Mouse (Mus musculus) layer of hippocampus, adult 2 months (tissue): Measurements from ENCODE around the gene 1110059E24Rik. TPM values are rescaled to one million over a fixed set of nuclear protein-coding genes. Genes with fewer than 3 reads are reported as not detected.
"Not testable (repeated sequence)": the region's sequence is repeated elsewhere in the genome, so short reads cannot be mapped to it uniquely, and the experiment has no call there.

Experiments used
- DNase-seq, 2 experiments: peaks; one replicate each; pipeline ENCODE4 v3.0.0; 2022; ENCODE audit warnings: low spot score in 2 of 2
- H3K27ac ChIP-seq: fragments of 200-600 bp; 2 replicates; pipeline ENCODE4 v1.8.1; 2022
- H3K4me3 ChIP-seq: fragments of 200-600 bp; 2 replicates; pipeline ENCODE4 v1.8.1; 2022; ENCODE audit warnings: mild to moderate bottlenecking
- CTCF ChIP-seq: fragments of 200-600 bp; conservative IDR thresholded peaks from 2 replicates; pipeline ENCODE4 v1.8.1; 2022; ENCODE audit warnings: antibody characterized with exemption, mild to moderate bottlenecking, moderate library complexity
- total RNA-seq, 2 experiments: library from RNA; stranded (reverse); gene quantifications; 2 replicates each; pipeline ENCODE4 v1.2.3; 2021

Gene 1110059E24Rik
- total RNA-seq, 2 experiments from 2014 or later = 25.0 to 28.2 TPM

- H3K27ac ChIP-seq = no peak overlapping the region
- TF ChIP-seq CTCF = no peak
- no peak overlapping the region for H3K4me3 ChIP-seq
- DNase-seq = no peak
These were observed 41.5 kb downstream of the 1110059E24Rik start for GRCm38 (mm10) chr19:21611297-21611696.

GRCm38 (mm10) chr19:21610240-21610639 is 42.5 kb downstream of the 1110059E24Rik start:
- no peak for DNase-seq
- H3K4me3 ChIP-seq = no peak overlapping the region
- TF ChIP-seq CTCF = no peak
- peak overlapping the region; percentile 18; the same call in 1 of the 2 replicates for H3K27ac ChIP-seq

GRCm38 (mm10) chr19:21605294-21605693 is 47.5 kb downstream of the 1110059E24Rik start:
- no peak for TF ChIP-seq CTCF
- H3K4me3 ChIP-seq = no peak overlapping the region
- DNase-seq = no peak
- no peak overlapping the region for H3K27ac ChIP-seq

GRCm38 (mm10) chr19:21603836-21604235 is 48.9 kb downstream of the 1110059E24Rik start:
- Histone ChIP-seq H3K27ac (no peak overlapping the region), H3K4me3 (no peak overlapping the region)
- TF ChIP-seq CTCF = no peak
- no peak for DNase-seq

GRCm38 (mm10) chr19:21601541-21602101 is 51.2 kb downstream of the 1110059E24Rik start:
- Histone ChIP-seq H3K4me3 (no peak overlapping the region), H3K27ac (no peak overlapping the region)
- no peak for TF ChIP-seq CTCF
- DNase-seq = no peak

GRCm38 (mm10) chr19:21598659-21599352 is 54.0 kb downstream of the 1110059E24Rik start:
- H3K27ac ChIP-seq = no peak overlapping the region
- no peak for DNase-seq
- TF ChIP-seq CTCF = no peak
- H3K4me3 ChIP-seq = no peak overlapping the region

GRCm38 (mm10) chr19:21594676-21595075 is 58.1 kb downstream of the 1110059E24Rik start:
- Histone ChIP-seq H3K4me3 (no peak overlapping the region), H3K27ac (no peak overlapping the region)
- DNase-seq = no peak
- no peak for TF ChIP-seq CTCF

GRCm38 (mm10) chr19:21592216-21592615 is 60.6 kb downstream of the 1110059E24Rik start:
- not testable (repeated sequence) for DNase-seq, H3K4me3 ChIP-seq, H3K27ac ChIP-seq

- DNase-seq = no peak
- TF ChIP-seq CTCF = no peak
- H3K27ac ChIP-seq = no peak overlapping the region
- no peak overlapping the region for H3K4me3 ChIP-seq
These were observed 62.9 kb downstream of the 1110059E24Rik start for GRCm38 (mm10) chr19:21589888-21590287.

GRCm38 (mm10) chr19:21587593-21587992 is 65.2 kb downstream of the 1110059E24Rik start:
- Histone ChIP-seq H3K27ac (no peak overlapping the region), H3K4me3 (no peak overlapping the region)
- TF ChIP-seq CTCF = no peak
- no peak for DNase-seq

- no peak for DNase-seq
- TF ChIP-seq CTCF = no peak
- H3K27ac ChIP-seq = no peak overlapping the region
- no peak overlapping the region for H3K4me3 ChIP-seq
These were observed 66.2 kb downstream of the 1110059E24Rik start for GRCm38 (mm10) chr19:21586546-21586945.

GRCm38 (mm10) chr19:21585868-21586267 is 66.9 kb downstream of the 1110059E24Rik start:
- DNase-seq = no peak

GRCm38 (mm10) chr19:21583986-21584385 is 68.8 kb downstream of the 1110059E24Rik start:
- Histone ChIP-seq H3K27ac (no peak overlapping the region), H3K4me3 (no peak overlapping the region)
- no peak for TF ChIP-seq CTCF
- DNase-seq = no peak

More at GRCm38 (mm10) chr19:21585868-21586267, 66.9 kb downstream of the 1110059E24Rik start:
- no peak for TF ChIP-seq CTCF
- Histone ChIP-seq H3K4me3 (no peak overlapping the region), H3K27ac (no peak overlapping the region)

GRCm38 (mm10) chr19:21583523-21583984 is 69.2 kb downstream of the 1110059E24Rik start:
- H3K27ac ChIP-seq = no peak overlapping the region
- no peak overlapping the region for H3K4me3 ChIP-seq
- DNase-seq = no peak
- no peak for TF ChIP-seq CTCF
